Mouse (Mus musculus) skeletal muscle tissue, adult 2 months (tissue): Measurements from ENCODE around the gene Calhm2.
A peak's percentile ranks its signal among the peaks of the same experiment; 100 is the strongest.

Experiments
- DNase-seq: peaks from one replicate; pipeline ENCODE4 v3.0.0-alpha.2; 2012; ENCODE audit warnings: low read depth, low spot score

Calhm2 gene

GRCm38 (mm10) chr19:47137771-47138421, at the start of gene Calhm2:
Gene Calhm2 (minus strand): TSS chr19:47138294.
- no peak for DNase-seq

- no peak for DNase-seq
Measured at GRCm38 (mm10) chr19:47186514-47187275, 48.6 kb upstream of the Calhm2 start.

- DNase-seq: no peak
Measured at GRCm38 (mm10) chr19:47184736-47185135, 46.6 kb upstream of the Calhm2 start.

- DNase-seq: no peak
Measured at GRCm38 (mm10) chr19:47184221-47184620, 46.1 kb upstream of the Calhm2 start.

GRCm38 (mm10) chr19:47180011-47180410, 41.9 kb upstream of the Calhm2 start:
- no peak for DNase-seq

GRCm38 (mm10) chr19:47179272-47179809, 41.2 kb upstream of the Calhm2 start:
- no peak for DNase-seq

- DNase-seq: no peak
Measured at GRCm38 (mm10) chr19:47178431-47179271, 40.6 kb upstream of the Calhm2 start, which contains the start of gene Neurl1a. Gene Neurl1a (plus strand): TSS chr19:47178820.

- peak; percentile 23 for DNase-seq
Measured at GRCm38 (mm10) chr19:47178001-47178400, 39.9 kb upstream of the Calhm2 start.

- no peak for DNase-seq
Measured at GRCm38 (mm10) chr19:47176916-47177505, 38.9 kb upstream of the Calhm2 start.

GRCm38 (mm10) chr19:47175472-47175871, 37.4 kb upstream of the Calhm2 start:
- no peak for DNase-seq

GRCm38 (mm10) chr19:47174515-47174914, 36.4 kb upstream of the Calhm2 start:
- DNase-seq: peak; percentile 25

GRCm38 (mm10) chr19:47168793-47169412, 30.8 kb upstream of the Calhm2 start:
- DNase-seq: peak; percentile 54

GRCm38 (mm10) chr19:47168223-47168622, 30.1 kb upstream of the Calhm2 start:
- DNase-seq: peak; percentile 59

GRCm38 (mm10) chr19:47167617-47168214, 29.6 kb upstream of the Calhm2 start:
- DNase-seq: no peak

GRCm38 (mm10) chr19:47166758-47167157, 28.7 kb upstream of the Calhm2 start:
- no peak for DNase-seq

- DNase-seq: peak; percentile 38
Measured at GRCm38 (mm10) chr19:47163176-47163744, 25.2 kb upstream of the Calhm2 start.

GRCm38 (mm10) chr19:47161669-47162068, 23.6 kb upstream of the Calhm2 start:
- DNase-seq: no peak

GRCm38 (mm10) chr19:47157664-47158063, 19.6 kb upstream of the Calhm2 start, which contains the start of gene Calhm3:
Gene Calhm3 (minus strand): TSS chr19:47157764.
- no peak for DNase-seq

- DNase-seq: no peak
Measured at GRCm38 (mm10) chr19:47153767-47154166, 15.7 kb upstream of the Calhm2 start.

- DNase-seq: no peak
Measured at GRCm38 (mm10) chr19:47152062-47152369, 13.9 kb upstream of the Calhm2 start.
